Mouse (Mus musculus) layer of hippocampus, adult 9-10 months (tissue): Measurements from ENCODE around the gene Metap2.
"Not testable (repeated sequence)": the region's sequence is repeated elsewhere in the genome, so short reads cannot be mapped to it uniquely, and the experiment has no call there.

Experiments
- DNase-seq: peaks from one replicate; pipeline ENCODE4 v3.0.0; 2022; ENCODE audit warnings: low spot score

The Metap2 gene

GRCm38 (mm10) chr10:93846706-93847105 is 50.2 kb downstream of the Metap2 start:
- DNase-seq = no peak

- not testable (repeated sequence) for DNase-seq
Observed at GRCm38 (mm10) chr10:93835115-93835514, 61.8 kb downstream of the Metap2 start.

GRCm38 (mm10) chr10:93834394-93834745 is 62.5 kb downstream of the Metap2 start:
- DNase-seq = no peak

- no peak for DNase-seq
Observed at GRCm38 (mm10) chr10:93833699-93834393, 63.0 kb downstream of the Metap2 start.

- DNase-seq = no peak
Observed at GRCm38 (mm10) chr10:93833370-93833698, 63.6 kb downstream of the Metap2 start.

- no peak for DNase-seq
Observed at GRCm38 (mm10) chr10:93832811-93833210, 64.1 kb downstream of the Metap2 start.

GRCm38 (mm10) chr10:93831730-93832574 is 64.9 kb downstream of the Metap2 start:
- no peak for DNase-seq

GRCm38 (mm10) chr10:93830931-93831729 is 65.8 kb downstream of the Metap2 start, which contains the start of gene Usp44:
Gene Usp44, plus strand, starts transcription at chr10:93831555.
- DNase-seq = no peak

- no peak for DNase-seq
Observed at GRCm38 (mm10) chr10:93829898-93830831, 66.7 kb downstream of the Metap2 start.

GRCm38 (mm10) chr10:93818661-93819060 is 78.2 kb downstream of the Metap2 start:
- peak; percentile 72 for DNase-seq

GRCm38 (mm10) chr10:93813755-93814154 is 83.1 kb downstream of the Metap2 start:
- no peak for DNase-seq

GRCm38 (mm10) chr10:93812774-93813415 is 84.0 kb downstream of the Metap2 start:
- DNase-seq = peak; percentile 65

- no peak for DNase-seq
Observed at GRCm38 (mm10) chr10:93812098-93812497, 84.8 kb downstream of the Metap2 start.

- no peak for DNase-seq
Observed at GRCm38 (mm10) chr10:93810590-93811185, 86.2 kb downstream of the Metap2 start.

GRCm38 (mm10) chr10:93809438-93809837 is 87.5 kb downstream of the Metap2 start:
- DNase-seq = not testable (repeated sequence)
